Mouse (Mus musculus) adrenal gland, postnatal 0 days (tissue): ENCODE data around the gene Zfp648. TPM values are rescaled to one million over a fixed set of nuclear protein-coding genes. Genes with fewer than 3 reads are reported as not detected.

ENCODE experiments used
- polyA plus RNA-seq: library from polyadenylated mRNA; unstranded; fragments of >200 nt; fragmentation: Nextera tagmentation; extraction: Ambion mirVana; gene quantifications from 2 replicates; pipeline ENCODE4 v1.2.1, GENCODE M21; 2015

Zfp648 gene
- polyA plus RNA-seq: 0.25 and 0.33 TPM in 2 replicates

DNA sequence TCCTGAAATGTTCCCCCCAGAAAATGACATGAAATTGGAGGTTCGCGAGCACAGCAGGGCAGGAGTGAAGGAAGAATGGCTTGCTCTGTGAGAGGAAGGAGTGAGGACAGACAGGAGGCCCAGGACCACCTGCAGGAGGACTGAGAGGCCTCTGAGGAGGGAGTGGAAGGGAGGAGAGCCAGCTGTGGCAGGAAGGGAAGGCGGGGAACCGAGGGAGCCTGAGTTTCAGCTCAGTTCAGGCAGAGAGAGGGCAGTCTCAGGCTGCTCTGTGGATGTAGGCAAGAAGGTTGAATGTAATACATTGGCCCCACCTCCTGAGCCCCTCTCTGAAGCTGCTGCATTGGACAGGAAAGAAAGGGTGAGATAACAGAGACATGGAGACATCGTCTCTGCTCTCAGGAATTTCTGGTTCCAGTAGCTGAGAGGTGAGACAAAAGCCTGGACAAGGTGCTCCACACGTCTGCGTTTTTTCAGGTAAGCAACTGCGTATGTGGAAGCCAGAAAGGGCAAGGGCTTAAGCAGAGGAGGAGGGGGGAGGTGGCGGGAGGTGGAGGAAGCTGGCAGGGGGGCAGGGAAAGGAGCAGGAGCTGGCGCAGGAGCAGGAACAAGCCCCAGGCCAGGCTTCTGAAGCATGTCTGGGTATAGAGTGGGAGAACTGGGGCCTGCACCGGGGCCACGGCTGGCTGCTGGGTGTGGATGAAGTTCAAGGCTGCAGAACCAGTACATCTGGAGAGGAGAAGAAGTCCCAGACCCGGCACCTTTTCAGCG is at the start of gene Zfp648:
Zfp648 (plus strand) TSS at position 233 of the 768 bp plus-strand sequence.

